Mouse (Mus musculus) thymus, adult 2 months (tissue): ENCODE measurements at regions not wholly inside any gene's neighbourhood (a gene's known extent, or its start where the extent isn't known, plus 50 kb on each side); places are given as distances from the start of the nearest gene placed in this dataset.

Source experiments
- CTCF ChIP-seq: fragments of 200-500 bp; IDR thresholded peaks from 2 replicates; pipeline ENCODE4 v1.5.1; 2012; ENCODE audit warnings: mild to moderate bottlenecking, control low read depth, low read length, moderate library complexity, borderline replicate concordance; ENCODE audit not compliant: control insufficient read depth, poor library complexity, insufficient read depth; ENCODE audit errors: extremely low read depth
- POLR2A ChIP-seq: fragments of 200-500 bp; IDR thresholded peaks from 2 replicates; pipeline ENCODE4 v1.6.1; 2012; ENCODE audit warnings: mild to moderate bottlenecking, low read length, control low read depth, moderate library complexity; ENCODE audit not compliant: control insufficient read depth, poor library complexity, insufficient read depth; ENCODE audit errors: extremely low read depth

DNA sequence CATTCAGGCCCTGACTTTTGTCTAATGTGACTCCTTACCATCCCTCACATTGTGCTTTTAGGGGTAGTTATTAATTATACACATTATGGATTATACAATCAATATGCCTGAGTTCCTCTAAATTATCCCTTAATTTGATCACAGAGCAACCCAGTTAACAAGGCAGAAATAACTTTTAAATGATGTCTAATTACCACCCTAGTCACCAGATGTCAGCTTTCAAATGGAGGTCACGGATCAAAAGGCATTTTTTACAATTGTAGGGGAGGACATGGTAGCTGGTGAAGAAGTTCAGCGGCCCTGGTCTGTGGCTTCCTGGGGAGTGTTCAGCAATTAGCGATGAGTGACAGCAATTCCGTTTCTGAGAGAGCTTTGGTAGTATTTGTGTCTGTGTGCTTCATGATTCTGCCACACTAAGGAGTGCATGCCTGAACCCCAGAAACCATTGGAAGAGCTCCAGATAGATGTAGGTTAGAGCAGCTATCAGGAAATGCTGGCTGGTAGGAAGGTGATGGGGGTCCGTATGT lies 225.6 kb downstream of the Tbl1xr1 start:
- TF ChIP-seq CTCF = no peak
- TF ChIP-seq POLR2A = no peak
